Mouse (Mus musculus): ENCODE results near the gene Pank1. TPM values are rescaled to one million over a fixed set of nuclear protein-coding genes. Genes with fewer than 3 reads are reported as not detected.

The Pank1 gene
- total RNA-seq, 1 experiment, result 6.9 TPM

GRCm38 (mm10) chr19:34796396-34796795, 82.9 kb downstream of the Pank1 start:
- no peak for TF ChIP-seq ZC3H11A (IDR thresholded peaks at IDR 0.05; ENCODE audit: borderline replicate concordance, low read depth, low read length)
- TF ChIP-seq MAFK (IDR thresholded peaks at IDR 0.05; ENCODE audit: insufficient read depth, low read depth, low read length), result no peak
- TF ChIP-seq HCFC1 (IDR thresholded peaks at IDR 0.05; ENCODE audit: borderline replicate concordance, insufficient read depth, low read length), result no peak
- TF ChIP-seq ZNF384 (IDR thresholded peaks at IDR 0.05; ENCODE audit: low read depth, low read length), result no peak
- no peak for TF ChIP-seq CHD2 (IDR thresholded peaks at IDR 0.05; ENCODE audit: low read depth, low read length)
- no peak overlapping the region for H3K4me3 ChIP-seq (ENCODE audit: insufficient read depth in 1 of 2, low read depth in 1 of 2, low read length in 2 of 2, poor library complexity in 1 of 2, severe bottlenecking in 1 of 2)
- no peaks in the 10 kb centered on the region for H3K4me1 ChIP-seq (ENCODE audit: control insufficient read depth in 2 of 2, insufficient read depth in 2 of 2, low read length in 2 of 2, poor library complexity in 1 of 2)
- no peak overlapping the region for H3K9ac ChIP-seq (ENCODE audit: insufficient read depth, low read depth, low read length, poor library complexity, severe bottlenecking)
- H3K27ac ChIP-seq (ENCODE audit: insufficient read depth, low read depth, low read length, poor library complexity, severe bottlenecking), result no peak overlapping the region
- in situ Hi-C loops (cut with MboI; ENCODE audit: low sequenced_read_pairs in 2 of 2, unreplicated experiment in 2 of 2), result no loop called here
- no peaks in the 10 kb centered on the region for H3K36me3 ChIP-seq (ENCODE audit: control insufficient read depth, insufficient read depth, low read length, poor library complexity, severe bottlenecking)
- no peaks in the 10 kb centered on the region for H3K9me3 ChIP-seq (ENCODE audit: control insufficient read depth, insufficient read depth, low read depth, low read length)
- no peak for DNase-seq (ENCODE audit: low read depth, low spot score)

DNA sequence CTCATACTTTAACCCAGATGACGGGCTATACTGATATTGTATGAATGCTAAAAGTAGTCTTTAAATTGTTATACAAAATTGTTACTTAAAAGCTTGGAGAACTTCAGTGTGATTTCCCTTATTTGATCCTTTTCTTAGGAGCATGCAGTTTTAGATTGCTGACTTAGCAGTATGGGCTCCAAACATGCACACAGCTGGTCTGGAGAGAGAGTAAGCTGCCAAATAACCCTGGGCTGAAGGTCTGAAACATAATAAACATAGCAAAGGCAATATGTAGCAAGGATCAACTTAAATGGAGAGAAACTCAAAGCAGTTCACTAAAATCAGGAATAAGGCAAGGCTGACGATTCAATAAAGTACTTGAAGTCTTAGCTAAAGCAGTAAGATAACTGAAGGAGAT, 96.8 kb downstream of the Pank1 start:
- H3K27ac ChIP-seq (ENCODE audit: insufficient read depth, low read depth, low read length, poor library complexity, severe bottlenecking), result no peak overlapping the region
- no peak for DNase-seq (ENCODE audit: low read depth, low spot score)
- no peak overlapping the region for H3K9ac ChIP-seq (ENCODE audit: insufficient read depth, low read depth, low read length, poor library complexity, severe bottlenecking)
- H3K4me1 ChIP-seq (ENCODE audit: control insufficient read depth in 2 of 2, insufficient read depth in 2 of 2, low read length in 2 of 2, poor library complexity in 1 of 2), result no peaks in the 10 kb centered on the region
- H3K9me3 ChIP-seq (ENCODE audit: control insufficient read depth, insufficient read depth, low read depth, low read length), result no peaks in the 10 kb centered on the region
- no peak overlapping the region for H3K4me3 ChIP-seq (ENCODE audit: insufficient read depth in 1 of 2, low read depth in 1 of 2, low read length in 2 of 2, poor library complexity in 1 of 2, severe bottlenecking in 1 of 2)
- H3K36me3 ChIP-seq (ENCODE audit: control insufficient read depth, insufficient read depth, low read length, poor library complexity, severe bottlenecking), result no peaks in the 10 kb centered on the region
- in situ Hi-C loops (cut with MboI; ENCODE audit: low sequenced_read_pairs in 2 of 2, unreplicated experiment in 2 of 2), result no loop called here
- TF ChIP-seq HCFC1 (IDR thresholded peaks at IDR 0.05; ENCODE audit: borderline replicate concordance, insufficient read depth, low read length) (no peak), ZC3H11A (IDR thresholded peaks at IDR 0.05; ENCODE audit: borderline replicate concordance, low read depth, low read length) (no peak), MAFK (IDR thresholded peaks at IDR 0.05; ENCODE audit: insufficient read depth, low read depth, low read length) (no peak), CHD2 (IDR thresholded peaks at IDR 0.05; ENCODE audit: low read depth, low read length) (no peak), ZNF384 (IDR thresholded peaks at IDR 0.05; ENCODE audit: low read depth, low read length) (no peak)

- H3K27ac ChIP-seq (ENCODE audit: insufficient read depth, low read depth, low read length, poor library complexity, severe bottlenecking), result no peak overlapping the region
- H3K4me1 ChIP-seq (ENCODE audit: control insufficient read depth in 2 of 2, insufficient read depth in 2 of 2, low read length in 2 of 2, poor library complexity in 1 of 2), result no peaks in the 10 kb centered on the region
- DNase-seq (ENCODE audit: low read depth, low spot score), result no peak
- no peak overlapping the region for H3K4me3 ChIP-seq (ENCODE audit: insufficient read depth in 1 of 2, low read depth in 1 of 2, low read length in 2 of 2, poor library complexity in 1 of 2, severe bottlenecking in 1 of 2)
- H3K36me3 ChIP-seq (ENCODE audit: control insufficient read depth, insufficient read depth, low read length, poor library complexity, severe bottlenecking), result no peaks in the 10 kb centered on the region
- TF ChIP-seq CHD2 (IDR thresholded peaks at IDR 0.05; ENCODE audit: low read depth, low read length), result no peak
- TF ChIP-seq MAFK (IDR thresholded peaks at IDR 0.05; ENCODE audit: insufficient read depth, low read depth, low read length), result no peak
- TF ChIP-seq ZC3H11A (IDR thresholded peaks at IDR 0.05; ENCODE audit: borderline replicate concordance, low read depth, low read length), result no peak
- no peak for TF ChIP-seq ZNF384 (IDR thresholded peaks at IDR 0.05; ENCODE audit: low read depth, low read length)
- no peak for TF ChIP-seq HCFC1 (IDR thresholded peaks at IDR 0.05; ENCODE audit: borderline replicate concordance, insufficient read depth, low read length)
- H3K9ac ChIP-seq (ENCODE audit: insufficient read depth, low read depth, low read length, poor library complexity, severe bottlenecking), result no peak overlapping the region
- H3K9me3 ChIP-seq (ENCODE audit: control insufficient read depth, insufficient read depth, low read depth, low read length), result no peaks in the 10 kb centered on the region
- in situ Hi-C loops (cut with MboI; ENCODE audit: low sequenced_read_pairs in 2 of 2, unreplicated experiment in 2 of 2), result no loop called here
These were observed 100.3 kb downstream of the Pank1 start for GRCm38 (mm10) chr19:34778993-34779392.

GRCm38 (mm10) chr19:34778098-34778497, 101.2 kb downstream of the Pank1 start:
- TF ChIP-seq ZC3H11A (IDR thresholded peaks at IDR 0.05; ENCODE audit: borderline replicate concordance, low read depth, low read length) (no peak), ZNF384 (IDR thresholded peaks at IDR 0.05; ENCODE audit: low read depth, low read length) (no peak), CHD2 (IDR thresholded peaks at IDR 0.05; ENCODE audit: low read depth, low read length) (no peak), MAFK (IDR thresholded peaks at IDR 0.05; ENCODE audit: insufficient read depth, low read depth, low read length) (no peak), HCFC1 (IDR thresholded peaks at IDR 0.05; ENCODE audit: borderline replicate concordance, insufficient read depth, low read length) (no peak)
- no peaks in the 10 kb centered on the region for H3K36me3 ChIP-seq (ENCODE audit: control insufficient read depth, insufficient read depth, low read length, poor library complexity, severe bottlenecking)
- in situ Hi-C loops (cut with MboI; ENCODE audit: low sequenced_read_pairs in 2 of 2, unreplicated experiment in 2 of 2), result no loop called here
- DNase-seq (ENCODE audit: low read depth, low spot score), result no peak
- no peak overlapping the region for H3K4me3 ChIP-seq (ENCODE audit: insufficient read depth in 1 of 2, low read depth in 1 of 2, low read length in 2 of 2, poor library complexity in 1 of 2, severe bottlenecking in 1 of 2)
- H3K4me1 ChIP-seq (ENCODE audit: control insufficient read depth in 2 of 2, insufficient read depth in 2 of 2, low read length in 2 of 2, poor library complexity in 1 of 2), result no peaks in the 10 kb centered on the region
- H3K9me3 ChIP-seq (ENCODE audit: control insufficient read depth, insufficient read depth, low read depth, low read length), result no peaks in the 10 kb centered on the region
- no peak overlapping the region for H3K9ac ChIP-seq (ENCODE audit: insufficient read depth, low read depth, low read length, poor library complexity, severe bottlenecking)
- H3K27ac ChIP-seq (ENCODE audit: insufficient read depth, low read depth, low read length, poor library complexity, severe bottlenecking), result no peak overlapping the region

DNA sequence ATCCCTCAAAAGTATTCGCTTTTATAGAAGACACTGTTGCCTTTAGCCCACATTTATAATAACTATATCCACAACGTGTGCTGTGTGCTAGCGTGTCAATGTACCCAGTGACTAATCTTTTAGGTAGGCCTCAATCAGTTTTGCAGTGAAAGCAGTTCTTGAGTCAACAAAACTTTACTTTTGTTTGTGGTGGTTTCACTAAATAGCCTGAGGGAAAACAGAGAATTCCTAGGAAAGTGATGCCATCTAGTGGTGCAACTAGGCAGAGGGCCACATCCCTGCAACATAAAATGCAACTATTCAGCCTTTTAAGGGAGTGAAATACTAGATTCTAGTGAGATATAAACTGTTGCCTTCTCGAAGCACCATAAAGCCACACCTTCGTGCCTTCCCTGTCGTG, 106.5 kb downstream of the Pank1 start:
- no peak overlapping the region for H3K27ac ChIP-seq (ENCODE audit: insufficient read depth, low read depth, low read length, poor library complexity, severe bottlenecking)
- H3K36me3 ChIP-seq (ENCODE audit: control insufficient read depth, insufficient read depth, low read length, poor library complexity, severe bottlenecking), result no peaks in the 10 kb centered on the region
- no peak overlapping the region for H3K4me3 ChIP-seq (ENCODE audit: insufficient read depth in 1 of 2, low read depth in 1 of 2, low read length in 2 of 2, poor library complexity in 1 of 2, severe bottlenecking in 1 of 2)
- H3K9me3 ChIP-seq (ENCODE audit: control insufficient read depth, insufficient read depth, low read depth, low read length), result no peaks in the 10 kb centered on the region
- TF ChIP-seq HCFC1 (IDR thresholded peaks at IDR 0.05; ENCODE audit: borderline replicate concordance, insufficient read depth, low read length), result no peak
- TF ChIP-seq ZC3H11A (IDR thresholded peaks at IDR 0.05; ENCODE audit: borderline replicate concordance, low read depth, low read length), result peak; percentile 85
- no peaks in the 10 kb centered on the region for H3K4me1 ChIP-seq (ENCODE audit: control insufficient read depth in 2 of 2, insufficient read depth in 2 of 2, low read length in 2 of 2, poor library complexity in 1 of 2)
- in situ Hi-C loops (cut with MboI; ENCODE audit: low sequenced_read_pairs in 2 of 2, unreplicated experiment in 2 of 2), result no loop called here
- no peak overlapping the region for H3K9ac ChIP-seq (ENCODE audit: insufficient read depth, low read depth, low read length, poor library complexity, severe bottlenecking)
- peak; percentile 35 for DNase-seq (ENCODE audit: low read depth, low spot score)
